Comparison of ENCODE assay signal across 8 mouse cellular contexts in the genomic region with DNA sequence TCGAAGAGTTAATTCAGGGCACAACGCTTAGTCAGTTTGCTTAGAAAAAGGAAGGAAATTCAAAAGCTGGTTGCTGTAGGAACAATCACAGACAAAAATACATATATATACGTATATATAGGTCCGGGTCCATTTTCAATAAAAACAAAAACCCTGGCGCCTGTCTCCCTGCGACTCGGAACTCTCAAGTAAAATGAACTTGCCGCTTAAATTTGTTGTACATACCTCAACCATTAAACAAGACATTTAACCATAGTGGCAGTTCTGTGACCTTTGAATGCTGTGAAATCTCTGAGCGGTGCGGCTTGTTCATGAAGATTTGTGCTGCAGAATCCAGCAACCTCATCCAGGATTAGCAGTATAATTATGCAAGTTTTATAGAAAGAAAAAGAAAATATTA. TPM values are rescaled to one million over a fixed set of nuclear protein-coding genes. Genes with fewer than 3 reads are reported as not detected.
DNase-seq lines count a peak whose midpoint lies in the region; ATAC-seq and TF ChIP-seq lines count a peak whose summit lies in the region.

No protein-coding gene starts in this region.

- H3K36me3 ChIP-seq in kidney, embryonic 15.5 days = no peaks in the 10 kb centered on the region
- no peaks in the 10 kb centered on the region for H3K36me3 ChIP-seq in neural tube, embryonic 12.5 days

- intact Hi-C loops in left cerebral cortex, postnatal 25 days (cut with DNase I) = loop anchor here (2.0 kb wide), 2 partner anchors 50 to 66 kb away; no protein-coding TSS in a partner anchor

- H3K9me3 ChIP-seq in kidney, embryonic 15.5 days (replicated peaks) = no peaks in the 10 kb centered on the region
- no peaks in the 10 kb centered on the region for H3K9me3 ChIP-seq in neural tube, embryonic 12.5 days

- TF ChIP-seq POLR2A in embryonic fibroblast, embryonic 13.5 days (IDR thresholded peaks at IDR 0.05; ENCODE audit: low read depth, low read length) = no peak

- H3K4me2 ChIP-seq in kidney, embryonic 15.5 days = peak overlapping the region; percentile 60
- H3K4me2 ChIP-seq in neural tube, embryonic 12.5 days (replicated peaks) = peak overlapping the region; percentile 48

- peak overlapping the region; percentile 32 for H3K9ac ChIP-seq in kidney, embryonic 15.5 days
- 0 out of 2 replicates have a peak overlapping the region, but pooled peaks have one; percentile 14 for H3K9ac ChIP-seq in neural tube, embryonic 12.5 days

- no peaks in the 10 kb centered on the region for H3K4me1 ChIP-seq in embryonic fibroblast, embryonic 13.5 days (ENCODE audit: control insufficient read depth, insufficient read depth, low read length)
- H3K4me1 ChIP-seq in kidney, embryonic 15.5 days = peaks cover 28% of the 10 kb centered on the region
- peaks cover 16% of the 10 kb centered on the region for H3K4me1 ChIP-seq in neural tube, embryonic 12.5 days

- 14% methylated on average over 10 of the region's 10 CpGs for WGBS in kidney, embryonic 15.5 days
- WGBS in neural tube, embryonic 12.5 days = 42% methylated on average over 10 of the region's 10 CpGs

- no peak for TF ChIP-seq CTCF in embryonic fibroblast, embryonic 13.5 days (IDR thresholded peaks at IDR 0.05; ENCODE audit: borderline replicate concordance, insufficient read depth, low read length)

- H3K4me3 ChIP-seq in embryonic fibroblast, embryonic 13.5 days (ENCODE audit: insufficient read depth, low read length) = peak overlapping the region; percentile 23
- peak overlapping the region; percentile 42 for H3K4me3 ChIP-seq in kidney, embryonic 15.5 days (replicated peaks)
- H3K4me3 ChIP-seq in neural tube, embryonic 12.5 days = no peak overlapping the region; the same call in 1 of the 2 replicates

- DNase-seq in left cerebral cortex, postnatal 25 days (ENCODE audit: low spot score in 2 of 2) = peak; percentile 23
- DNase-seq in left cerebral cortex, adult 8-10 months (ENCODE audit: low spot score in 2 of 2) = no peak
- DNase-seq in cerebellum, adult 11 months = no peak
- no peak for DNase-seq in right cerebral cortex, postnatal 36 days (ENCODE audit: low spot score in 2 of 2)
- DNase-seq in right cerebral cortex, postnatal 14 days = no peak

- ATAC-seq in kidney, embryonic 15.5 days (replicated peaks; ENCODE audit: low FRiP score) = no peak
- no peak for ATAC-seq in neural tube, embryonic 12.5 days (ENCODE audit: low FRiP score, low read depth)

- no peaks in the 10 kb centered on the region for H3K27me3 ChIP-seq in kidney, embryonic 15.5 days
- H3K27me3 ChIP-seq in neural tube, embryonic 12.5 days (replicated peaks) = no peaks in the 10 kb centered on the region

- no peak overlapping the region for H3K27ac ChIP-seq in embryonic fibroblast, embryonic 13.5 days (ENCODE audit: insufficient read depth, low read length)
- H3K27ac ChIP-seq in kidney, embryonic 15.5 days = peak overlapping the region; percentile 62
- no peak overlapping the region for H3K27ac ChIP-seq in neural tube, embryonic 12.5 days

RNA-seq across cellular contexts. Expression of a gene that starts 0.4 kb away (rescaled TPM):
- 10 to 100 TPM; 41.4 to 66.1 TPM for total RNA-seq in left cerebral cortex, postnatal 25 days (2021)
- total RNA-seq in left cerebral cortex, adult 8-10 months (2022) = 10 to 100 TPM; 72.5 to 93.8 (median 84.2) TPM
- polyA plus RNA-seq in embryonic fibroblast, embryonic 13.5 days (2011; ENCODE audit: insufficient read length, low read depth, missing spikeins) = 9.0 and 9.4 TPM in 2 replicates
- 4.3 and 5.3 TPM in 2 replicates for polyA plus RNA-seq in kidney, embryonic 15.5 days (2015; fragmentation: Nextera tagmentation; extraction: Ambion mirVana)
- 3.5 TPM in 2 replicates for polyA plus RNA-seq in neural tube, embryonic 12.5 days (2016; fragmentation: Nextera tagmentation; extraction: Ambion mirVana)

Comparison
In these comparisons a context has a peak if more than half of its experiments do, and no peak if none do; other contexts are left out.
1. DNase-seq: peak in left cerebral cortex, postnatal 25 days (2 of 2); none in left cerebral cortex, adult 8-10 months (0 of 2), cerebellum, adult 11 months (single experiment), right cerebral cortex, postnatal 36 days (0 of 2) and right cerebral cortex, postnatal 14 days (single experiment).